Mouse (Mus musculus) urinary bladder, postnatal 0 days (tissue): ENCODE results near the gene Slc25a33. TPM values are rescaled to one million over a fixed set of nuclear protein-coding genes. Genes with fewer than 3 reads are reported as not detected.

Experiments
- microRNA-seq: library from miRNA; unstranded; fragments of <30 nt; microRNA quantifications from one replicate; pipeline ENCODE4, GENCODE M21; 2016
- polyA plus RNA-seq: library from polyadenylated mRNA; unstranded; fragments of >200 nt; fragmentation: Nextera tagmentation; extraction: Ambion mirVana; gene quantifications from 2 replicates; pipeline ENCODE4 v1.2.1, GENCODE M21; 2015

Gene Slc25a33
- polyA plus RNA-seq: 5.2 and 5.5 TPM in 2 replicates

GRCm38 (mm10) chr4:149774094-149774470 lies at the start of gene Slc25a33:
Gene Slc25a33 (minus strand): TSS chr4:149774277.

GRCm38 (mm10) chr4:149737383-149738324 lies 36.4 kb downstream of the Slc25a33 start, which contains the start of gene Tmem201:
Gene Tmem201 (minus strand): TSS chr4:149738044.

GRCm38 (mm10) chr4:149702210-149702979 lies 71.7 kb downstream of the Slc25a33 start, which contains the start of gene Pik3cd:
Gene Pik3cd (minus strand): TSS chr4:149702571.

Small RNA genes within 50 kb of the gene (microRNA-seq; reads per million reads assigned to microRNA genes)
- gene Gm47301: not detected

Other genes starting within 250 kb of the Slc25a33 start
- gene Clstn1, start 187.8 kb downstream of the Slc25a33 start, polyA plus RNA-seq: 28.8 and 32.3 TPM in 2 replicates
- gene Pik3cd, start 71.7 kb downstream of the Slc25a33 start, polyA plus RNA-seq: 5.0 and 5.1 TPM in 2 replicates
- 12.2 and 13.0 TPM in 2 replicates for gene Tmem201, start 36.2 kb downstream of the Slc25a33 start, polyA plus RNA-seq
- gene Spsb1, start 180.8 kb upstream of the Slc25a33 start, polyA plus RNA-seq: 58.9 and 87.3 TPM in 2 replicates
- gene H6pd, start 234.7 kb upstream of the Slc25a33 start, polyA plus RNA-seq: 21.9 and 23.2 TPM in 2 replicates